Comparison of ENCODE assay signal across 12 mouse cellular contexts in genomic region chr5:148302968-148303367, GRCm38 (mm10).
A peak's percentile ranks its signal among the peaks of the same experiment; 100 is the strongest.
DNase-seq lines count a peak whose midpoint lies in the region; ATAC-seq and TF ChIP-seq lines count a peak whose summit lies in the region.
"Had no signal": no experiment of that assay in that cellular context is flagged by ENCODE, and none has a peak within 500 bp of the region (broad histone marks: within the 10 kb centered on the region; RNA-seq: fewer than 3 reads in every experiment).

No protein-coding gene starts in this region.

- TF ChIP-seq EP300 in liver, postnatal 0 days (IDR thresholded peaks at IDR 0.05; ENCODE audit: low read depth) = no peak

- H3K4me2 ChIP-seq in liver, postnatal 0 days (ENCODE audit: low read depth, low read length) = no peak overlapping the region
- peak overlapping the region; percentile 14; the same call in 1 of the 2 replicates for H3K4me2 ChIP-seq in embryonic facial prominence, embryonic 13.5 days
- H3K4me2 ChIP-seq: neural tube, embryonic 12.5 days had no signal

- H3K9ac ChIP-seq in liver, adult 2 months (ENCODE audit: low read depth, low read length) = peak overlapping the region; percentile 31
- H3K9ac ChIP-seq in liver, postnatal 0 days (replicated peaks) = no peak overlapping the region
- no peak overlapping the region for H3K9ac ChIP-seq in embryonic facial prominence, embryonic 13.5 days
- H3K9ac ChIP-seq: neural tube, embryonic 12.5 days had no signal

- no peaks in the 10 kb centered on the region for H3K27me3 ChIP-seq in liver, adult 2 months (ENCODE audit: control insufficient read depth, insufficient read depth, low read length)
- H3K27me3 ChIP-seq in liver, postnatal 0 days (ENCODE audit: insufficient read depth, low read length) = no peaks in the 10 kb centered on the region
- H3K27me3 ChIP-seq in testis, adult 2 months (ENCODE audit: control insufficient read depth, insufficient read depth, low read length) = no peaks in the 10 kb centered on the region
- no peaks in the 10 kb centered on the region for H3K27me3 ChIP-seq in embryonic facial prominence, embryonic 13.5 days
- H3K27me3 ChIP-seq: neural tube, embryonic 12.5 days had no signal

- DNase-seq in liver, adult 2 months (ENCODE audit: extremely low read depth, low read depth, low spot score) = peak; percentile 4
- no peak for DNase-seq in liver, postnatal 0 days
- DNase-seq in testis, postnatal 10 days (ENCODE audit: low spot score) = no peak
- DNase-seq in yolk sac, embryonic 10.5 days (ENCODE audit: low spot score) = peak; percentile 33
- DNase-seq in Muller cell, postnatal 12 days (ENCODE audit: inconsistent ontology term) = no peak
- DNase-seq: cerebellum, postnatal 14 days; kidney, adult 9 months; right cerebral cortex, postnatal 25 days had no signal

- WGBS in liver, adult 2 months = 76% methylated on average over 11 of the region's 11 CpGs
- 76% methylated on average over 11 of the region's 11 CpGs for WGBS in liver, postnatal 0 days (ENCODE audit: insufficient replicate concordance)
- whole genome bisulfite sequencing in embryonic facial prominence, embryonic 13.5 days = 81% methylated on average over 11 of the region's 11 CpGs

- no peak for ATAC-seq in liver, postnatal 0 days
- no peak for ATAC-seq in embryonic facial prominence, embryonic 13.5 days (ENCODE audit: insufficient number of reproducible peaks, insufficient read depth, low FRiP score, low TSS enrichment, low read depth)

- H3K9me3 ChIP-seq in liver, postnatal 0 days (ENCODE audit: low read length) = no peaks in the 10 kb centered on the region
- no peaks in the 10 kb centered on the region for H3K9me3 ChIP-seq in embryonic facial prominence, embryonic 13.5 days
- H3K9me3 ChIP-seq: neural tube, embryonic 12.5 days had no signal

- TF ChIP-seq CTCF in liver, adult 2 months (IDR thresholded peaks at IDR 0.05; ENCODE audit: low read depth, low read length) = no peak
- no peak for TF ChIP-seq CTCF in liver, postnatal 0 days (IDR thresholded peaks at IDR 0.05; ENCODE audit: low read depth)
- no peak for TF ChIP-seq CTCF in testis, adult 2 months (IDR thresholded peaks at IDR 0.05; ENCODE audit: control insufficient read depth, insufficient read depth, insufficient replicate concordance, low read depth, low read length)

- H3K4me1 ChIP-seq in liver, adult 2 months (ENCODE audit: control insufficient read depth, insufficient read depth, low read length) = no peaks in the 10 kb centered on the region
- H3K4me1 ChIP-seq in liver, postnatal 0 days (ENCODE audit: insufficient read depth) = no peaks in the 10 kb centered on the region
- H3K4me1 ChIP-seq in testis, adult 2 months (ENCODE audit: control insufficient read depth, insufficient read depth, low read length) = peaks cover 4% of the 10 kb centered on the region
- no peaks in the 10 kb centered on the region for H3K4me1 ChIP-seq in embryonic facial prominence, embryonic 13.5 days
- H3K4me1 ChIP-seq: neural tube, embryonic 12.5 days had no signal

- H3K79me2 ChIP-seq in liver, adult 2 months (ENCODE audit: control insufficient read depth, insufficient read depth, low read length) = no peaks in the 10 kb centered on the region

- H3K4me3 ChIP-seq in liver, adult 2 months (ENCODE audit: insufficient read depth, low read depth, low read length) = peak overlapping the region; percentile 87
- no peak overlapping the region for H3K4me3 ChIP-seq in liver, postnatal 0 days (ENCODE audit: low read depth, low read length)
- H3K4me3 ChIP-seq in testis, adult 2 months (ENCODE audit: control insufficient read depth, low read depth, low read length) = peak overlapping the region; percentile 59
- H3K4me3 ChIP-seq in embryonic facial prominence, embryonic 13.5 days = no peak overlapping the region
- H3K4me3 ChIP-seq: erythroblast, embryonic 14.5 days; neural tube, embryonic 12.5 days had no signal

- no peak overlapping the region for H3K27ac ChIP-seq in liver, adult 2 months (replicated peaks; ENCODE audit: insufficient read depth, low read depth, low read length)
- H3K27ac ChIP-seq in liver, postnatal 0 days (ENCODE audit: low read depth) = no peak overlapping the region
- H3K27ac ChIP-seq in testis, adult 2 months (ENCODE audit: control insufficient read depth, insufficient read depth, low read depth, low read length) = no peak overlapping the region
- no peak overlapping the region for H3K27ac ChIP-seq in embryonic facial prominence, embryonic 13.5 days
- H3K27ac ChIP-seq: neural tube, embryonic 12.5 days had no signal

- no peak for TF ChIP-seq POLR2A in liver, adult 2 months (IDR thresholded peaks at IDR 0.05; ENCODE audit: extremely low read depth, insufficient read depth, low read length)
- no peak for TF ChIP-seq POLR2A in testis, adult 2 months (IDR thresholded peaks at IDR 0.05; ENCODE audit: control insufficient read depth, low read depth, low read length)

- H3K36me3 ChIP-seq in liver, adult 2 months (ENCODE audit: control insufficient read depth, insufficient read depth, low read length) = no peaks in the 10 kb centered on the region
- no peaks in the 10 kb centered on the region for H3K36me3 ChIP-seq in liver, postnatal 0 days (replicated peaks; ENCODE audit: insufficient read depth, low read length)
- H3K36me3 ChIP-seq in testis, adult 2 months (ENCODE audit: control insufficient read depth, insufficient read depth, low read length) = no peaks in the 10 kb centered on the region
- no peaks in the 10 kb centered on the region for H3K36me3 ChIP-seq in embryonic facial prominence, embryonic 13.5 days

Comparison
In these comparisons a context has a peak if more than half of its experiments do, and no peak if none do; other contexts are left out.
1. DNase-seq: peak in liver, adult 2 months (single experiment) and yolk sac, embryonic 10.5 days (single experiment); none in liver, postnatal 0 days (single experiment), testis, postnatal 10 days (single experiment) and Muller cell, postnatal 12 days (single experiment).
2. H3K4me3 ChIP-seq: peak in liver, adult 2 months (single experiment) and testis, adult 2 months (single experiment); none in liver, postnatal 0 days (single experiment) and embryonic facial prominence, embryonic 13.5 days (single experiment).